Mouse (Mus musculus) heart, adult 11 months (tissue): Measurements from ENCODE around the gene Vpreb1.

Source experiments
- DNase-seq: peaks from one replicate; pipeline ENCODE4 v3.0.0; 2022

The Vpreb1 gene

GRCm38 (mm10) chr16:16854836-16855235 is 15.8 kb downstream of the Vpreb1 start:
- DNase-seq = peak; percentile 91

DNA sequence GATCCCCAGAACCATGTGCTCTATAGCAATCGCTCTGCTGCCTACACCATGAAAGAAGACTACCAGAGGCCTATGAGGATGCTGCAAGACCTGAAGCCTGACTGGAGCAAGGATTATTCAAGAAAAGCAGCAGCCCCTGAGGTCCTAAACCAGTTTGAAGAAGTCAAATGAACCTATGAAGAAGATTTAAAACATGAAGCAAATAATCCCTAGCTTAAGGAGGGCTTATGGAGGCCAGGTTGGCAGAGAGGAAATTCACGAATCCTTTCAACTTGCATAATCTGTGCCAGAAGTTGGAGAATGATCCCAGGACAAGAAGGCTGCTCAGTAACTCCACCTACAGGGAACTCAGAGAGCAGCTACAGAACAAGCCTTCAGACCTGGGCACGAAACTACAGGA is 18.2 kb downstream of the Vpreb1 start:
- DNase-seq = no peak

- DNase-seq = no peak
These were observed 21.4 kb downstream of the Vpreb1 start for GRCm38 (mm10) chr16:16849196-16849595.

DNA sequence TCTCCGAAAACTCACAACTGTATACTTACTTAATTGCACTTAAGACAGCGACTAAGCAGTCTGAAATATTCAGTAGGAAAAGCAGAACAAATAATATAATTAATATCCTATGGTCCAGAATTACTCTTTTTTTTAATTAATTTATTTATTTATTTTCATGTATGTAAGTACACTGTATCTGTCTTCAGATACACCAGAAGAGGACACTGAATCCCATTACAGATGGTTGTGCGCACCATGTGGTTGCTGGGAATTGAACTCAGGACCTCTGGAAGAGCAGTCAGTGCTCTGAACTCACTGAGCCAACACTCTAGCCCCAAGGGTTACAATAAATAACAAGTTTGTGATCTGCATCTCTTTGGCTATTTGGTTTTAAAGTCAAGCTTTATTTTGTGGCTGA is 41.0 kb downstream of the Vpreb1 start:
- no peak for DNase-seq

DNA sequence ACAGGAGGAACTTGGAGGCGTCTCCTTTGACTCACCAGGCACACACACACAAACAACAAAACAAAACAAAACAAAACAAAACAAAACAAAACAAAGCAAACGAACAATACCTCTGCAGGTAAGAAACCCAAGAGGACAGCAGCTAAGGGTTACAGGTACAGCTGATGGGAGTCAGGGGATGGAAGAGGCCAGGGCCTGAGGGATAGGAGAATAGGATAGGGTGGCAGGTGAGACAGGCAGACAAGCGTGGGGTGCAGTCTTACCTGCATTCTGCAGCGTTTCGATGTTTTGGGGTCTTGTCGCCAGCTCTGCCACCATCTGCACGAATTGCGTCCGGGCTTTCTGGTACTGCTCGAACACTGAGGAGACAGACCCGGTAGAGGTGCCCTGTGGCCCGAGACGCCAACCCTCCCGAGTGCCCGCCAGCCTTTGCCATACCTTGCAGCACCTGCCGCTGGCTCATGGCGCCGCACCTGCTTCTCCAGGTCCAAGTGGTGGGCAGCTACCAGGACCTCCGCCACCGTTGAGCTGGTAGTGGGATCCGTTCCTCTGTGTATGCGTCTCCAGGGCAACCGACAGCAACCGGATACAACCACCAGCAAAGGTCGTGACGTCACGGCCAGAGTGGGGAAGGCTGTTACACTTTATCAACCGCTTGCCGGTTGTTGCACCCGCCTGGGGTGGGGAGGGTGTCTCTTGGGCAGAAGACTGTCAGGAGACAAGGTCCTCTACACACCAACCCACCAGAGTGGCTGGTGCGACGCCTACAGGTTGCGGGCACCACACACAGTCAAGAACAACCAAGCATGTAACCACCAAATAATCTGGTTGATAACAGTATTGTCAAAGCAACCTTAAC is 41.7 kb downstream of the Vpreb1 start, which contains the start of gene Spag6l:
Gene Spag6l, minus strand, starts transcription at position 700 of the 859 bp plus-strand sequence.
- DNase-seq = peak; percentile 89

- DNase-seq = no peak
These were observed 44.4 kb downstream of the Vpreb1 start for GRCm38 (mm10) chr16:16826223-16826622.

- DNase-seq = no peak
These were observed 45.2 kb downstream of the Vpreb1 start for GRCm38 (mm10) chr16:16825476-16825875.
